In the genomic region with DNA sequence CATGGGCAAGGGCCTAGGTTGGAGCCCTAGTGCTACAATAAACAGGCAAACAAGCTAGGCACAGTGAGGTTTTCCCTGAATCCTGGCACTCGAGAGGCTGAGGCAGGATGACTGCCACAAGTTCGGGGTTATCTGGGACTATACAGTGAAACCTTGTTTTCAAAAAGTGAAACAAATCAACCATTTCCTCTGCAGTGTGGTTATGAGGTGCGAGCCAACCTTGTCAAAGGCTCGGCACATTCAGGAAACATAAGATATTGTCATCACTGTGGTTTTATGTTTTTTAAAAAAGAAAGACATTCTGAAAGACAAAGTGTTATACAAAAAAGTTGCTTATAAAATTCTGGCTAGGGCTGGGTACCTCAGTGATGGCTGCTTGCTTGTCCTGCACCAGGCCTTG, we compare ENCODE assay signal across 18 mouse cellular contexts. TPM values are rescaled to one million over a fixed set of nuclear protein-coding genes. Genes with fewer than 3 reads are reported as not detected.
"Had no signal": no experiment of that assay in that cellular context is flagged by ENCODE, and none has a peak within 500 bp of the region (broad histone marks: within the 10 kb centered on the region; RNA-seq: fewer than 3 reads in every experiment).

No protein-coding gene starts in this region.

- H3K27me3 ChIP-seq: limb, embryonic 12.5 days; midbrain, embryonic 15.5 days had no signal

- H3K4me1 ChIP-seq: limb, embryonic 12.5 days; midbrain, embryonic 15.5 days had no signal

- H3K27ac ChIP-seq: kidney, postnatal 0 days; limb, embryonic 12.5 days; liver, embryonic 14.5 days; midbrain, embryonic 15.5 days had no signal

- H3K4me2 ChIP-seq: limb, embryonic 12.5 days; midbrain, embryonic 11.5 days; midbrain, embryonic 15.5 days had no signal

- DNase-seq: kidney, adult 9 months; kidney, postnatal 36 days; layer of hippocampus, adult 9-11 months; layer of hippocampus, postnatal 36 days; lung, adult 2 months; lung, postnatal 36 days; right cerebral cortex, postnatal 14 days; thymus, adult 18-20 months had no signal

- H3K4me3 ChIP-seq: limb, embryonic 12.5 days; midbrain, embryonic 15.5 days had no signal

- H3K9me3 ChIP-seq: limb, embryonic 12.5 days; midbrain, embryonic 15.5 days had no signal

- ATAC-seq: lung, postnatal 0 days; midbrain, embryonic 15.5 days had no signal

- H3K36me3 ChIP-seq: limb, embryonic 12.5 days; midbrain, embryonic 15.5 days had no signal

- H3K9ac ChIP-seq: limb, embryonic 12.5 days; liver, embryonic 14.5 days; midbrain, embryonic 15.5 days had no signal

RNA-seq across cellular contexts. Expression of a gene that starts 41.4 kb away (rescaled TPM):
- total RNA-seq: layer of hippocampus, postnatal 36 days; megakaryocyte progenitor cell, adult 5-6 weeks had no signal
- polyA plus RNA-seq: kidney, postnatal 0 days; limb, embryonic 12.5 days; liver, adult 2 months; liver, embryonic 14.5 days; lung, adult 2 months; lung, postnatal 0 days; small intestine, adult 2 months; stomach, embryonic 14.5 days had no signal
